Mouse (Mus musculus): ENCODE data around the gene Cln3. TPM values are rescaled to one million over a fixed set of nuclear protein-coding genes. Genes with fewer than 3 reads are reported as not detected.

Gene Cln3
- polyA plus RNA-seq (2015; fragmentation: Nextera tagmentation; extraction: Ambion mirVana): 33.7 and 38.4 TPM in 2 replicates

DNA sequence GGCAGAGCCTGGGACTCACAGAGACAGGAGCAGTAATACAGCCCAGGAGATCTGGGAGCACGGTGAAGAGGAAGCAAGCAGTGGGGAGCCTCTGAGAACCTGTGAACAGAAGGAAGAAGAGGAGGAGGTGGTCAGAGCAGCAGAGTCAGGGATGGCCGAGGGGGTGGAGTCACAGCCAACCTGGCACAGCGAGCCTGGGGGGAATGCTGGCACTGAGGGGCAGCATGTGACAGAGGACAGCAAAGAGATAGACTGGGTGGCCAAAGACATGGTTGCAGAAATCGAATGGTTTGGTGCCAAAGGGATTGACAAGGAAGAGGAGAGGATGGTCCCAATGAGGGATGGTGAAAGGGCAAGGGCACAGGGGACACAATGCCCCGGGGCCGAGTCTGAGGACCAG is at the start of gene Cln3:
Gene Cln3 (minus strand): TSS at position 101 of the 400 bp plus-strand sequence.
- ATAC-seq (ENCODE audit: insufficient number of reproducible peaks, low FRiP score, low TSS enrichment, low read depth): no peak
- 68% methylated on average over 6 of the region's 6 CpGs for WGBS

DNA sequence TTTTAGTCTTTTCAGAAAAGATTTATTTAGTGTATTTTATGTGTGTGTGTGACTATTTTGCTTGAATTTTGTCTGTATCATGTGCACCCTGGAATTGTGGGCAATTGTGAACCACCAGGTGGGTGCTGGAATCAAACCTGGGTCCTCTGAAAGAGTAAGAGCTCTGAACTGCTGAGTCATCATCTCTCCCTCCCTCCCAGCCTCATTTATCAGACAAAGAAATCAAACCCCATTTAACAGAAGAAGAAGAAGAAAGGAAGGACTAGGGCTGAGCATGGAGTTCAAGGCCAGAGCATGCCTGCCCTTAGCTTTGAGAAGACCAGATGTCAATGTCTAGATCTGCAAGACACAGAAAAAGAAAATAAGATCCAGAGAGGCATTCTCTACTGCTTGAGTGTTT is 49.8 kb upstream of the Cln3 start:
- ATAC-seq (ENCODE audit: insufficient number of reproducible peaks, low FRiP score, low TSS enrichment, low read depth): no peak
- H3K9me3 ChIP-seq (replicated peaks): no peaks in the 10 kb centered on the region
- no peak overlapping the region for H3K27ac ChIP-seq (replicated peaks)

More for the DNA sequence above, at the start of gene Cln3:
- Histone ChIP-seq H3K4me1 (peaks cover 11% of the 10 kb centered on the region), H3K27ac (replicated peaks) (no peak within 1 kb of the TSS), H3K9ac (no peak within 1 kb of the TSS), H3K4me3 (replicated peaks) (no peak within 1 kb of the TSS), H3K9me3 (replicated peaks) (no peaks in the 10 kb centered on the region), H3K27me3 (peaks cover 15% of the 10 kb centered on the region), H3K36me3 (no peaks in the 10 kb centered on the region), H3K4me2 (replicated peaks) (no peak within 1 kb of the TSS)

DNA sequence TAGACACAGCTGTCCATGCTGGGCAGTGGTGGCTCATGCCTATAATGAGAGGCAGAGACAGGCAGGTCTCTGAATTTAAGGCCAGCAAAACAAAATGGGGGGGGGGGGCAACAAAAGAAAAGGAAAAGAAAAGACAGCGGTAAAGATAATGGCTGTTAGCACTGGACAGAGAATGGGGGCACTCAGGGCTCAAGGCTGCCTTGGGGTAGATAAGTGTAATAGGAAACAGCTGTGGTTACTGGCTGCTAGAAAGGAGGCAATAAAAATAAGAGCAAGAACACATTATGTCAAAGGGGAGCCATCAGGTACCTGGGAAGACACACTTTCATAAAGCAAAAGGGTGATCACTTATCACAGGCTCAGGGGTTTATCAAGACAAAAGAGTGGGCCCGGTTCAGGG is 46.9 kb upstream of the Cln3 start:
- 70% methylated on average over 2 of the region's 2 CpGs for WGBS
- H3K27ac ChIP-seq (replicated peaks): no peak overlapping the region
- no peaks in the 10 kb centered on the region for H3K9me3 ChIP-seq (replicated peaks)
- H3K4me1 ChIP-seq: peaks cover 11% of the 10 kb centered on the region; the same call in 1 of the 2 replicates
- ATAC-seq (ENCODE audit: insufficient number of reproducible peaks, low FRiP score, low TSS enrichment, low read depth): no peak
- H3K4me2 ChIP-seq (replicated peaks): no peak overlapping the region
- no peak overlapping the region for H3K9ac ChIP-seq
- H3K36me3 ChIP-seq: no peaks in the 10 kb centered on the region
- no peak overlapping the region for H3K4me3 ChIP-seq (replicated peaks)
- no peaks in the 10 kb centered on the region for H3K27me3 ChIP-seq

More for the DNA sequence above, 49.8 kb upstream of the Cln3 start:
- no peak overlapping the region for H3K9ac ChIP-seq
- no peaks in the 10 kb centered on the region for H3K36me3 ChIP-seq
- H3K4me2 ChIP-seq (replicated peaks): no peak overlapping the region
- no peaks in the 10 kb centered on the region for H3K4me1 ChIP-seq
- no peaks in the 10 kb centered on the region for H3K27me3 ChIP-seq
- no peak overlapping the region for H3K4me3 ChIP-seq (replicated peaks)

DNA sequence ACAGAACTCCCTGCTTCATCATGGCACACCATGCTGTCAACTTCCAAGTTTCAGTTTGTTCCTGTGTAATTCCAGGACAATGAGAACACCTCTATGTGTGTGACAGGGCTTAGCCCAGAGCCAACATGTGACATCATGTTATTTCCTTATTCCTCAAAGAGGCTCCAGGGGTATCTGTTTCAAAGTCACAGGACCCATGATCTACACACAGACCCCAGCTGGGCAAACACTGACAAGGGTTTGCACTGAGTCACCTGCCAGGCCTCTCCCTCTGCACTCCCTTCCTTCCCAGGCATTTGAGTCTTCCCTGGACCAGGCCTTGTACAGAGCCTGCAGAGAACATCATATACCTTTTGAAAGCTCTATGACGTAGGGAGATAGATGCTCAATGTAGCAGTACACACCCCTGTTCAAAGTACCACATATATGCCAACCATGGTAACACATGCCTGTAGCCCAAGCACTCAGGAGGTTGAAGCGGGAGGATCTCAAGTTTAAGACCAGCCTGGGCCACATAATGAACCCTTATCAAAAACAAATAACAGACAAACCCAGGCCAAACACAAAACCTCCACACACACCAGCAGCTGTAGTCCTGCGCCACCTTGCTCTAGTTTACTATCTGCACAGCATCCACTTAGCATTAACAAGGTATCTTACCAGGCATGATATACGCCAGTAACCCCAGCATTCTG is 45.4 kb upstream of the Cln3 start, which contains the start of gene Nupr1:
Gene Nupr1 (minus strand): TSS at position 38 of the 695 bp plus-strand sequence.
- H3K4me3 ChIP-seq (replicated peaks): no peak within 1 kb of the TSS
- peaks cover 12% of the 10 kb centered on the region; the same call in 1 of the 2 replicates for H3K4me1 ChIP-seq
- no peaks in the 10 kb centered on the region for H3K27me3 ChIP-seq
- no peaks in the 10 kb centered on the region for H3K36me3 ChIP-seq
- H3K9ac ChIP-seq: no peak within 1 kb of the TSS
- H3K4me2 ChIP-seq (replicated peaks): no peak within 1 kb of the TSS
- no peak within 1 kb of the TSS for H3K27ac ChIP-seq (replicated peaks)
- 86% methylated on average over 4 of the region's 4 CpGs for WGBS
- no peak for ATAC-seq (ENCODE audit: insufficient number of reproducible peaks, low FRiP score, low TSS enrichment, low read depth)
- H3K9me3 ChIP-seq (replicated peaks): no peaks in the 10 kb centered on the region

GRCm38 (mm10) chr7:126629915-126630314 is 44.3 kb upstream of the Cln3 start:
- Histone ChIP-seq H3K9ac (no peak overlapping the region), H3K4me1 (peaks cover 22% of the 10 kb centered on the region), H3K4me3 (replicated peaks) (no peak overlapping the region), H3K27ac (replicated peaks) (no peak overlapping the region), H3K36me3 (no peaks in the 10 kb centered on the region), H3K27me3 (no peaks in the 10 kb centered on the region), H3K4me2 (replicated peaks) (no peak overlapping the region), H3K9me3 (replicated peaks) (no peaks in the 10 kb centered on the region)
- ATAC-seq (ENCODE audit: insufficient number of reproducible peaks, low FRiP score, low TSS enrichment, low read depth): no peak
- 58% methylated on average over 3 of the region's 3 CpGs for WGBS

DNA sequence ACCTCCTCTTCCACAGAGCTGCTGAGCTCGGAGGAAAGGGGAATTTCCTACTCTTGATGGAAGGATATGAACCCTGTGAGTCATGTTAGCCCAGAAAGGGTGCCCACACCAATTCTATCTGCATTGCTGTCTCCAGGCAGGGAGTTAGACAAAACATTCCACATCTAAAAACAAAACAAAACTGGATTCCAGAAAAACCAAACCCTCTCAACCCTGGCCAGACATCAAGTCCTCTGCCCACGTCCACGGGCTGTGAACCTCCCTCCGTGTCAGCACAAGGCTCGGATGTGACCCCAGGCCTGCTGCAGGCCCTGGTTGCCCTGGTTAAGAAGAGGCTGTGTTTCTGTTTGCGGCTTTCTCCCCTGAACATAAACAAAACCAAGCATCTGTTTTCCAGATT is 42.5 kb upstream of the Cln3 start:
- no peak overlapping the region for H3K9ac ChIP-seq
- H3K4me1 ChIP-seq: peaks cover 22% of the 10 kb centered on the region
- no peaks in the 10 kb centered on the region for H3K9me3 ChIP-seq (replicated peaks)
- no peak overlapping the region for H3K4me2 ChIP-seq (replicated peaks)
- 32% methylated on average over 6 of the region's 6 CpGs for WGBS
- H3K27me3 ChIP-seq: no peaks in the 10 kb centered on the region
- H3K4me3 ChIP-seq (replicated peaks): no peak overlapping the region
- peak overlapping the region; percentile 73 for H3K27ac ChIP-seq (replicated peaks)
- ATAC-seq (ENCODE audit: insufficient number of reproducible peaks, low FRiP score, low TSS enrichment, low read depth): peak; percentile 49; the same call in 1 of the 2 replicates
- no peaks in the 10 kb centered on the region for H3K36me3 ChIP-seq

- no peak for ATAC-seq (ENCODE audit: insufficient number of reproducible peaks, low FRiP score, low TSS enrichment, low read depth)
- Histone ChIP-seq H3K36me3 (no peaks in the 10 kb centered on the region), H3K4me2 (replicated peaks) (no peak overlapping the region), H3K9ac (no peak overlapping the region), H3K4me3 (replicated peaks) (no peak overlapping the region), H3K27ac (replicated peaks) (no peak overlapping the region), H3K9me3 (replicated peaks) (no peaks in the 10 kb centered on the region), H3K27me3 (no peaks in the 10 kb centered on the region), H3K4me1 (peaks cover 22% of the 10 kb centered on the region)
- 86% methylated on average over 3 of the region's 3 CpGs for WGBS
Measured at GRCm38 (mm10) chr7:126625807-126626600, 40.4 kb upstream of the Cln3 start.

GRCm38 (mm10) chr7:126625369-126625768 is 39.8 kb upstream of the Cln3 start:
- H3K9ac ChIP-seq: no peak overlapping the region

GRCm38 (mm10) chr7:126624774-126625173 is 39.2 kb upstream of the Cln3 start:
- H3K4me3 ChIP-seq (replicated peaks): peak overlapping the region; percentile 10; the same call in 1 of the 2 replicates
- no peak overlapping the region for H3K9ac ChIP-seq
- H3K36me3 ChIP-seq: no peaks in the 10 kb centered on the region
- H3K4me2 ChIP-seq (replicated peaks): peak overlapping the region; percentile 6; the same call in 1 of the 2 replicates
- no peak for ATAC-seq (ENCODE audit: insufficient number of reproducible peaks, low FRiP score, low TSS enrichment, low read depth)
- 65% methylated on average over 16 of the region's 16 CpGs for WGBS
- H3K9me3 ChIP-seq (replicated peaks): no peaks in the 10 kb centered on the region
- peaks cover 22% of the 10 kb centered on the region for H3K4me1 ChIP-seq
- H3K27ac ChIP-seq (replicated peaks): 0 out of 2 replicates have a peak overlapping the region, but pooled peaks have one; percentile 5
- no peaks in the 10 kb centered on the region for H3K27me3 ChIP-seq

More at GRCm38 (mm10) chr7:126625369-126625768, 39.8 kb upstream of the Cln3 start:
- 33% methylated on average over 6 of the region's 6 CpGs for WGBS
- Histone ChIP-seq H3K4me3 (replicated peaks) (peak overlapping the region; percentile 10; the same call in 1 of the 2 replicates), H3K27ac (replicated peaks) (peak overlapping the region; percentile 5; the same call in 1 of the 2 replicates), H3K9me3 (replicated peaks) (no peaks in the 10 kb centered on the region), H3K4me1 (peaks cover 22% of the 10 kb centered on the region), H3K36me3 (no peaks in the 10 kb centered on the region), H3K4me2 (replicated peaks) (no peak overlapping the region), H3K27me3 (no peaks in the 10 kb centered on the region)
- peak; percentile 80 for ATAC-seq (ENCODE audit: insufficient number of reproducible peaks, low FRiP score, low TSS enrichment, low read depth)

DNA sequence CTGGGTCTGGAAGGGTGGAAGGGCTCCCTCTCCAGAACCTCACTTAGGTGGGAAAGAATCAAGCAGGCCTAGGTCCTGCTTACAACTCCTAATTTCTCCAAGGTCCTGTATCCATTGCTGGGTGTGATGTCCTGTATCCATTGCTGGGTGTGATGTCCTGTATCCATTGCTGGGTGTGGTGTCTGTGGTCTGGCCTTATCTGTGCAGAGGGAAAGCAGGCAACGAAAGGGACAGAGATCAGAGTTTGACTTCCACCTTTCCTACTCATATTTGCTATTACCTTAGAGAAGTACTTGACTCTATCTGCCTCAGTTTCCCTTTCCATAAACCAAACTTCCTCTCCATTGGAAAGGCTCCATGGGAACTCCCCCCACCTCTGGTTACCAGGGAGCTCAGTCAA is 37.8 kb upstream of the Cln3 start:
- no peaks in the 10 kb centered on the region for H3K27me3 ChIP-seq
- WGBS: 78% methylated on average over 1 of the region's 1 CpGs
- H3K4me2 ChIP-seq (replicated peaks): no peak overlapping the region
- H3K9ac ChIP-seq: no peak overlapping the region
- H3K4me3 ChIP-seq (replicated peaks): no peak overlapping the region
- no peak for ATAC-seq (ENCODE audit: insufficient number of reproducible peaks, low FRiP score, low TSS enrichment, low read depth)
- H3K4me1 ChIP-seq: peaks cover 20% of the 10 kb centered on the region
- no peak overlapping the region for H3K27ac ChIP-seq (replicated peaks)
- H3K36me3 ChIP-seq: no peaks in the 10 kb centered on the region
- H3K9me3 ChIP-seq (replicated peaks): no peaks in the 10 kb centered on the region
